Mouse (Mus musculus) small intestine, adult 2 months (tissue): Measurements from ENCODE around the gene Ttc33.

Experiments
- CTCF ChIP-seq: fragments of 200-500 bp; IDR thresholded peaks from 2 replicates; pipeline ENCODE4 v1.5.1; 2012; ENCODE audit warnings: low read depth, mild to moderate bottlenecking, control low read depth, inconsistent platforms, low read length, moderate library complexity, mixed read lengths; ENCODE audit not compliant: insufficient replicate concordance, insufficient read length; ENCODE audit errors: extremely low read depth
- POLR2A ChIP-seq: fragments of 200-500 bp; IDR thresholded peaks from 2 replicates; pipeline ENCODE4 v1.6.1; 2012; ENCODE audit warnings: low read depth, mild to moderate bottlenecking, control low read depth, inconsistent platforms, low read length, moderate library complexity

DNA sequence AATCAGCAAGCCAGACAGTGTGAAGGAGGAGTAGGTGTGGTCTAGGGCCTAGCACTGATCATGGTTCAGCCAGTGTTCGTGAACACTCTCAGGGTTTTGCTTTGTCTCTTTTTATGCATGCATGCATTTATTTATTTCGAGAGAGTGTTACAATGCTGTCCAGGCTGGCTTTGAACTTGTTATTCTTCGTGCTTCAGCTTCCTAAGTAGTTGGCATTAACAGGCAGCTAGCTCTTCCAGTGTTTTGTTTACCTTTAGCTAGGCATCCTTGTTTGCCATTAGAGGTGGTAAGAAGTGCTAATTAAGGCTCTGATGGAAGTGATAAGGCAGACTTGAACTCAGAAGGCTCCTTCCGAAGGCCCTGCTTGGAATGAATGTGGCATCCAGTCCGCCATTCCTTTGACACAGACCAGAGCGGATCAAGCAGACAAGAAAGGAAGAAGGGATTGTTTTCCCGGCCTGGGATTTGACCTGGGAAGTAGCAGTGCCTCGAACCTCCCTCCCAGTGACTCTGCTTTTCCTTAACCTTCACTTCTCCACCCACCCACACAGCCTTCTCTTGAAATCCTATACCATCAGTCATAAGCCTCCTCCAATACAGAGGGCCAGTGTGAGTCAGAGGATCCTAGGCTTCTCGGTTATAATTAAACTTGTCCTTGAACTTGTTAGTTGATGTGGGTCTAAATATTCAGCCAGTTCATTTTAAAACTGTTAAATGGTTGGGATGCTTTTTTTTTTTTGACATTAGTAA is 40.0 kb upstream of the Ttc33 start:
- TF ChIP-seq CTCF = no peak
- TF ChIP-seq POLR2A = no peak
